Mouse (Mus musculus) midbrain, embryonic 16.5 days (tissue): ENCODE measurements around the gene Baz2b. TPM values are rescaled to one million over a fixed set of nuclear protein-coding genes. Genes with fewer than 3 reads are reported as not detected.

ENCODE experiments used
- ATAC-seq: fragments of 200-750 bp; cut with Nextera tagmentation; 2 replicates; pipeline ENCODE4 v1.8.0; 2017; ENCODE audit warnings: moderate TSS enrichment
- H3K27ac ChIP-seq: fragments of 300-500 bp; sonication (generic); 2 replicates; pipeline ENCODE4 v1.5.1; 2014; ENCODE audit warnings: mild to moderate bottlenecking, low read length, mixed read lengths
- H3K27me3 ChIP-seq: fragments of 300-500 bp; sonication (generic); 2 replicates; pipeline ENCODE4 v1.6.1; 2014; ENCODE audit warnings: low read depth, low read length, mixed read lengths; ENCODE audit not compliant: control insufficient read depth, insufficient read depth
- H3K36me3 ChIP-seq: fragments of 300-500 bp; sonication (generic); 2 replicates; pipeline ENCODE4 v1.6.1; 2014; ENCODE audit warnings: mild to moderate bottlenecking, low read length, moderate library complexity, mixed read lengths; ENCODE audit not compliant: control insufficient read depth, insufficient read depth
- H3K4me1 ChIP-seq: fragments of 300-500 bp; sonication (generic); 2 replicates; pipeline ENCODE4 v1.6.1; 2014; ENCODE audit warnings: mild to moderate bottlenecking, low read length, mixed read lengths; ENCODE audit not compliant: control insufficient read depth, insufficient read depth
- H3K4me2 ChIP-seq: fragments of 300-500 bp; sonication (generic); 2 replicates; pipeline ENCODE4 v1.6.1; 2014; ENCODE audit warnings: mild to moderate bottlenecking, low read length, mixed read lengths
- H3K4me3 ChIP-seq: fragments of 300-500 bp; sonication (generic); 2 replicates; pipeline ENCODE4 v1.5.1; 2014; ENCODE audit warnings: low read depth, mild to moderate bottlenecking, low read length, moderate library complexity, mixed read lengths
- H3K9ac ChIP-seq: fragments of 300-500 bp; sonication (generic); 2 replicates; pipeline ENCODE4 v1.6.1; 2014; ENCODE audit warnings: low read depth, low read length, mixed read lengths
- H3K9me3 ChIP-seq: fragments of 300-500 bp; sonication (generic); replicated peaks from 2 replicates; pipeline ENCODE4 v1.6.1; 2014; ENCODE audit warnings: mild to moderate bottlenecking, low read length, mixed read lengths; ENCODE audit not compliant: control insufficient read depth, poor library complexity, severe bottlenecking
- WGBS: fragments of 180-500 bp; shearing (Covaris S2); extraction: QIAGEN DNeasy Blood & Tissue Kit; methylation state at CpG from one replicate; pipeline ENCODE4 v1.1.7; 2014; 5-methylcytosine and 5-hydroxymethylcytosine counted together
- polyA plus RNA-seq: library from polyadenylated mRNA; unstranded; fragments of >200 nt; fragmentation: Nextera tagmentation; extraction: Ambion mirVana; gene quantifications from 2 replicates; pipeline ENCODE4 v1.2.1, GENCODE M21; 2015

The Baz2b gene
- polyA plus RNA-seq, 1 experiment from 2014 or later = 75.3 TPM

- no peak for ATAC-seq
- H3K4me3 ChIP-seq = no peak overlapping the region
These were observed 246.6 kb downstream of the Baz2b start for GRCm38 (mm10) chr2:59963011-59963410.

DNA sequence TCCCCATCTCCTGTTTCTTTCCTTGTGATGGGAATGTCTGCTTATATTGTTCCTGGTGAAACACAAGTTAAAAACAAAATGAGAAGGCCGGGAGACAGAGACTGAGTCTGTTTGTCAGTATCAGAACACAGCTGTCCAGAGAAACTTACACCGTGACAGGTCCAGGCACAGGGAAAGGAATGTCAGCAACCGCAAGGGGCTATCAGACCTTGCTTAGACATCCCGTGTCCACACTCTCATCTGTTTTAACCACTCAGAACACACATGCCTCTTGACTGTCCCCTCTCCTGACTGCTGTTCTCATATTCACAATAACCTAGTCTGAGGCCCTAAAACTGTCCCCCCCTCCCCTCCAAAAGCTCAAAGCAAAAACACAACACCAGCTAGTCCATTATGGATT lies 247.1 kb downstream of the Baz2b start:
- Histone ChIP-seq H3K36me3 (peaks cover 3% of the 10 kb centered on the region; the same call in 1 of the 2 replicates), H3K4me1 (no peaks in the 10 kb centered on the region; the same call in 1 of the 2 replicates), H3K4me2 (no peak overlapping the region), H3K9me3 (no peaks in the 10 kb centered on the region), H3K9ac (no peak overlapping the region), H3K27me3 (no peaks in the 10 kb centered on the region), H3K4me3 (no peak overlapping the region), H3K27ac (no peak overlapping the region)
- no peak for ATAC-seq
- 92% methylated on average over 4 of the region's 4 CpGs for WGBS

More at GRCm38 (mm10) chr2:59963011-59963410, 246.6 kb downstream of the Baz2b start:
- Histone ChIP-seq H3K4me1 (no peaks in the 10 kb centered on the region; the same call in 1 of the 2 replicates), H3K9me3 (no peaks in the 10 kb centered on the region), H3K9ac (no peak overlapping the region), H3K27ac (no peak overlapping the region), H3K4me2 (no peak overlapping the region), H3K27me3 (no peaks in the 10 kb centered on the region), H3K36me3 (peaks cover 3% of the 10 kb centered on the region; the same call in 1 of the 2 replicates)
- WGBS = 56% methylated on average over 5 of the region's 5 CpGs

DNA sequence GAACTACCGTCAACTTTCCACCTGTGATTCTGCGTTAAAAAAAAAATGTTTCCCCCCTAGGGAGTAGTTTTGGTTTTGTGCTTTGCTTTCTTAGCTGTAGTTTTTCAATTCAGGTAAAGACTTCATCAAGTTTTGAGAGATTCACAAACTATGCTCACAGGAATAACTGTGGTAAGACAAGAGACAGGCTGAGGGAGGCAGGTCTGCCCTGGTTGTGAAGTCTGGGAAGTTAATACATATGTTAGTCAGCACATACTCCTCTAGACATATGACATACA lies 249.2 kb downstream of the Baz2b start:
- WGBS = 93% methylated on average over 2 of the region's 2 CpGs
- H3K4me3 ChIP-seq = no peak overlapping the region
- H3K27me3 ChIP-seq = no peaks in the 10 kb centered on the region
- no peak overlapping the region for H3K9ac ChIP-seq
- ATAC-seq = no peak
- no peaks in the 10 kb centered on the region for H3K9me3 ChIP-seq
- no peak overlapping the region for H3K27ac ChIP-seq
- H3K36me3 ChIP-seq = peaks cover 9% of the 10 kb centered on the region
- no peaks in the 10 kb centered on the region; the same call in 1 of the 2 replicates for H3K4me1 ChIP-seq
- no peak overlapping the region for H3K4me2 ChIP-seq

GRCm38 (mm10) chr2:59959668-59960494 lies 249.8 kb downstream of the Baz2b start:
- Histone ChIP-seq H3K9ac (no peak overlapping the region), H3K27me3 (no peaks in the 10 kb centered on the region), H3K4me2 (no peak overlapping the region), H3K27ac (no peak overlapping the region), H3K4me3 (no peak overlapping the region), H3K4me1 (no peaks in the 10 kb centered on the region; the same call in 1 of the 2 replicates), H3K9me3 (no peaks in the 10 kb centered on the region), H3K36me3 (peaks cover 9% of the 10 kb centered on the region)
- WGBS = 90% methylated on average over 14 of the region's 14 CpGs
- ATAC-seq = no peak

GRCm38 (mm10) chr2:59958543-59958942 lies 251.1 kb downstream of the Baz2b start:
- Histone ChIP-seq H3K4me3 (no peak overlapping the region), H3K9me3 (no peaks in the 10 kb centered on the region), H3K36me3 (peaks cover 9% of the 10 kb centered on the region), H3K4me1 (no peaks in the 10 kb centered on the region; the same call in 1 of the 2 replicates), H3K27me3 (no peaks in the 10 kb centered on the region), H3K9ac (no peak overlapping the region; the same call in 1 of the 2 replicates), H3K27ac (no peak overlapping the region), H3K4me2 (no peak overlapping the region)
- ATAC-seq = no peak
- 49% methylated on average over 6 of the region's 6 CpGs for WGBS

DNA sequence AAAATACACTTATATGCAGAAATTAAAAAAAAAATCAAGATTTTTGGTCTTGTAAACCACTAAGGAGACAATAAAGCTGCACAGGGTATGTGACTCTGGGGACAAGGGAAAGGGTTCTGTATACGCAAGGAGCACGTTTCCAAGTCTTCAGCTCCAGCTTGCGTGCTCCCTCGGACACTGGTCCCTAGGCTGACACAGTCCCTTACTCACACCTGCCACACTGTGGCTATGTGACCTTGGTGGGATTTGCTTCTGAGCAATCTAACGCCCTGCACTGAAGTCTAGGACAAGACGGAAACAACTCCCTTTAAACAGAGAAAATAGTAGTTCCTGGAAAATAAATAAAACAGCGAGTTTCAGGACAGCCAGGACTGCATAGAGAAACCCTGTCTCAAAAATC lies 253.7 kb downstream of the Baz2b start:
- no peak for ATAC-seq

GRCm38 (mm10) chr2:59954791-59955190 lies 254.8 kb downstream of the Baz2b start:
- no peaks in the 10 kb centered on the region for H3K27me3 ChIP-seq
- H3K36me3 ChIP-seq = peaks cover 6% of the 10 kb centered on the region
- H3K9ac ChIP-seq = no peak overlapping the region
- no peaks in the 10 kb centered on the region for H3K9me3 ChIP-seq
- no peak overlapping the region for H3K4me3 ChIP-seq
- no peak for ATAC-seq
- no peak overlapping the region for H3K4me2 ChIP-seq
- WGBS = 75% methylated on average over 3 of the region's 3 CpGs
- H3K4me1 ChIP-seq = no peaks in the 10 kb centered on the region; the same call in 1 of the 2 replicates
- H3K27ac ChIP-seq = no peak overlapping the region

More for the DNA sequence above, 253.7 kb downstream of the Baz2b start:
- Histone ChIP-seq H3K9me3 (no peaks in the 10 kb centered on the region), H3K27ac (no peak overlapping the region), H3K4me1 (no peaks in the 10 kb centered on the region; the same call in 1 of the 2 replicates), H3K9ac (no peak overlapping the region), H3K36me3 (peaks cover 6% of the 10 kb centered on the region), H3K27me3 (no peaks in the 10 kb centered on the region), H3K4me3 (no peak overlapping the region), H3K4me2 (no peak overlapping the region)
- WGBS = 84% methylated on average over 7 of the region's 7 CpGs

DNA sequence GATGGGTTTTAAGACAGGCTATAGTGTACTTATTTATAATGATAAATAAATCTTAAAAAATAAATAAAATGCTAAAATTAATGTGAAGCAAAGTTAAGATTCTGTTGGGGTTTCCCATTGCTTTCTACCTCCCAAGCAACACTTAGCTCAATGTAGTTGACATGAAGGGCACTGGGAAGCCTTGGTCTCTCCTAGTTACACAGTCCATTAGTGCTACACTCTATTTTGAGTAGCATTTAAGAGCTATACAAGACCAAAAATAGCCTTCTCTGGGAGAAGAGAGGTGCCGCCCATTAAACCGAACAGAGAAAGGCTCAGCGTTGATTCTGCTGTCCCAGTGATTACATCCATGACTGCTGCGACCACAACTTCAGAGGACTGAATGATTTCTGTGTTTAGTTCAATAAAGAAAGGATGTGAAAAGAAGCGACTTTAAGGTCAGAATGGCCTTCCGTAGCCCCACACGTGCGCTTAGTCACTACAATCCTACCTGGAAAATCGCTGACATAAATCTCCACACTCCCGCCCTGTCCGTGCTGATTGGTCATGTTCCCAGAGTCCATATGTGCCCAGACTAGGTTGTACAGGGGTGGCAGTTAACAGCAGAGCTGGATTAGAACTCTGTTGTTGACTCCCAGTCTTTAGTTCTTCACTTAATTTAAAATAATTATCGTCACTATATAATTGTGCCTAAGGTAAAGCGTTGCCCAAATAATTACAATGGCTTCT lies 257.2 kb downstream of the Baz2b start:
- Histone ChIP-seq H3K4me2 (no peak overlapping the region), H3K27me3 (no peaks in the 10 kb centered on the region), H3K4me3 (no peak overlapping the region), H3K9ac (no peak overlapping the region), H3K36me3 (peaks cover 6% of the 10 kb centered on the region), H3K4me1 (no peaks in the 10 kb centered on the region), H3K27ac (no peak overlapping the region), H3K9me3 (no peaks in the 10 kb centered on the region)
- no peak for ATAC-seq
- 91% methylated on average over 13 of the region's 13 CpGs for WGBS

GRCm38 (mm10) chr2:59951706-59952105 lies 257.9 kb downstream of the Baz2b start:
- H3K27ac ChIP-seq = no peak overlapping the region
- H3K27me3 ChIP-seq = no peaks in the 10 kb centered on the region
- H3K4me3 ChIP-seq = no peak overlapping the region
- H3K9me3 ChIP-seq = no peaks in the 10 kb centered on the region
- no peak overlapping the region for H3K4me2 ChIP-seq
- ATAC-seq = no peak
- peaks cover 6% of the 10 kb centered on the region; the same call in 1 of the 2 replicates for H3K36me3 ChIP-seq
- no peaks in the 10 kb centered on the region for H3K4me1 ChIP-seq
- WGBS = 88% methylated on average over 8 of the region's 8 CpGs
- no peak overlapping the region for H3K9ac ChIP-seq
